Mouse (Mus musculus) neural tube, embryonic 15.5 days (tissue): ENCODE measurements at regions not wholly inside any gene's neighbourhood (a gene's known extent, or its start where the extent isn't known, plus 50 kb on each side); places are given as distances from the start of the nearest gene placed in this dataset.

Experiments used
- ATAC-seq: fragments of 200-750 bp; cut with Nextera tagmentation; 2 replicates; pipeline ENCODE4 v1.8.0; 2017; ENCODE audit warnings: mild to moderate bottlenecking, moderate TSS enrichment, moderate library complexity; ENCODE audit not compliant: low FRiP score
- H3K27ac ChIP-seq: fragments of 300-500 bp; sonication (generic); replicated peaks from 2 replicates; pipeline ENCODE4 v1.5.1; 2015; ENCODE audit warnings: mild to moderate bottlenecking, inconsistent platforms
- H3K27me3 ChIP-seq: fragments of 300-500 bp; sonication (generic); replicated peaks from 2 replicates; pipeline ENCODE4 v1.6.1; 2015; ENCODE audit warnings: inconsistent platforms
- H3K36me3 ChIP-seq: fragments of 300-500 bp; sonication (generic); 2 replicates; pipeline ENCODE4 v1.6.1; 2015; ENCODE audit warnings: inconsistent platforms
- H3K4me1 ChIP-seq: fragments of 300-500 bp; sonication (generic); 2 replicates; pipeline ENCODE4 v1.6.1; 2015; ENCODE audit warnings: inconsistent platforms
- H3K4me2 ChIP-seq: fragments of 300-500 bp; sonication (generic); 2 replicates; pipeline ENCODE4 v1.6.1; 2015; ENCODE audit warnings: inconsistent platforms, mild to moderate bottlenecking, moderate library complexity
- H3K4me3 ChIP-seq: fragments of 300-500 bp; sonication (generic); replicated peaks from 2 replicates; pipeline ENCODE4 v1.5.1; 2015; ENCODE audit warnings: mild to moderate bottlenecking, inconsistent platforms
- H3K9ac ChIP-seq: fragments of 300-500 bp; sonication (generic); replicated peaks from 2 replicates; pipeline ENCODE4 v1.6.1; 2015; ENCODE audit warnings: mild to moderate bottlenecking, inconsistent platforms
- H3K9me3 ChIP-seq: fragments of 300-500 bp; sonication (generic); replicated peaks from 2 replicates; pipeline ENCODE4 v1.6.1; 2016; ENCODE audit warnings: inconsistent platforms
- WGBS: fragments of 180-500 bp; shearing (Covaris S2); methylation state at CpG from one replicate; pipeline ENCODE4 v1.1.7; 2015; ENCODE audit warnings: mixed read lengths; 5-methylcytosine and 5-hydroxymethylcytosine counted together

GRCm38 (mm10) chr4:9935949-9936348, 938.3 kb upstream of the 2610301B20Rik start:
- H3K4me3 ChIP-seq: no peak overlapping the region
- no peak overlapping the region for H3K9ac ChIP-seq
- H3K27ac ChIP-seq: no peak overlapping the region
- no peaks in the 10 kb centered on the region for H3K4me1 ChIP-seq
- H3K36me3 ChIP-seq: no peaks in the 10 kb centered on the region
- H3K9me3 ChIP-seq: no peaks in the 10 kb centered on the region
- no peak for ATAC-seq
- no peak overlapping the region for H3K4me2 ChIP-seq
- 53% methylated on average over 3 of the region's 3 CpGs for WGBS
- H3K27me3 ChIP-seq: no peaks in the 10 kb centered on the region

- no peak overlapping the region for H3K4me2 ChIP-seq
- H3K36me3 ChIP-seq: no peaks in the 10 kb centered on the region
- no peaks in the 10 kb centered on the region for H3K27me3 ChIP-seq
- H3K27ac ChIP-seq: no peak overlapping the region
- no peak for ATAC-seq
- no peak overlapping the region for H3K4me3 ChIP-seq
- WGBS: 92% methylated on average over 4 of the region's 4 CpGs
- H3K4me1 ChIP-seq: no peaks in the 10 kb centered on the region
- H3K9ac ChIP-seq: no peak overlapping the region
- no peaks in the 10 kb centered on the region for H3K9me3 ChIP-seq
Observed at GRCm38 (mm10) chr4:9951441-9951840, 922.9 kb upstream of the 2610301B20Rik start.

- Histone ChIP-seq H3K36me3 (no peaks in the 10 kb centered on the region), H3K9me3 (no peaks in the 10 kb centered on the region), H3K4me1 (no peaks in the 10 kb centered on the region), H3K9ac (no peak overlapping the region), H3K27ac (no peak overlapping the region), H3K27me3 (no peaks in the 10 kb centered on the region), H3K4me3 (no peak overlapping the region), H3K4me2 (no peak overlapping the region)
- no peak; the same call in 1 of the 2 replicates for ATAC-seq
Observed at GRCm38 (mm10) chr4:9974631-9975030, 899.7 kb upstream of the 2610301B20Rik start.

GRCm38 (mm10) chr4:9981354-9982040, 892.8 kb upstream of the 2610301B20Rik start:
- no peak for ATAC-seq
- WGBS: 88% methylated on average over 3 of the region's 3 CpGs
- H3K27me3 ChIP-seq: no peaks in the 10 kb centered on the region

GRCm38 (mm10) chr4:9982786-9983525, 891.3 kb upstream of the 2610301B20Rik start:
- Histone ChIP-seq H3K9me3 (no peaks in the 10 kb centered on the region), H3K27me3 (no peaks in the 10 kb centered on the region), H3K36me3 (no peaks in the 10 kb centered on the region), H3K9ac (no peak overlapping the region), H3K4me1 (no peaks in the 10 kb centered on the region), H3K4me3 (no peak overlapping the region), H3K4me2 (no peak overlapping the region), H3K27ac (no peak overlapping the region)
- WGBS: 84% methylated on average over 7 of the region's 7 CpGs
- no peak for ATAC-seq

More at GRCm38 (mm10) chr4:9981354-9982040, 892.8 kb upstream of the 2610301B20Rik start:
- no peaks in the 10 kb centered on the region for H3K4me1 ChIP-seq
- H3K36me3 ChIP-seq: no peaks in the 10 kb centered on the region
- no peak overlapping the region for H3K9ac ChIP-seq
- H3K4me3 ChIP-seq: no peak overlapping the region
- H3K27ac ChIP-seq: no peak overlapping the region
- H3K4me2 ChIP-seq: no peak overlapping the region
- no peaks in the 10 kb centered on the region for H3K9me3 ChIP-seq

GRCm38 (mm10) chr4:9993871-9994270, 880.4 kb upstream of the 2610301B20Rik start:
- Histone ChIP-seq H3K9ac (no peak overlapping the region), H3K4me2 (no peak overlapping the region), H3K27me3 (no peaks in the 10 kb centered on the region), H3K4me1 (no peaks in the 10 kb centered on the region), H3K36me3 (no peaks in the 10 kb centered on the region), H3K9me3 (no peaks in the 10 kb centered on the region), H3K4me3 (no peak overlapping the region), H3K27ac (no peak overlapping the region)
- no peak for ATAC-seq
- WGBS: 33% methylated on average over 1 of the region's 1 CpGs

- no peaks in the 10 kb centered on the region for H3K36me3 ChIP-seq
- no peak for ATAC-seq
- 70% methylated on average over 1 of the region's 1 CpGs for WGBS
- H3K9ac ChIP-seq: no peak overlapping the region
- no peak overlapping the region for H3K27ac ChIP-seq
- no peak overlapping the region for H3K4me3 ChIP-seq
- H3K27me3 ChIP-seq: no peaks in the 10 kb centered on the region
- H3K4me1 ChIP-seq: no peaks in the 10 kb centered on the region
- no peaks in the 10 kb centered on the region for H3K9me3 ChIP-seq
- no peak overlapping the region for H3K4me2 ChIP-seq
Observed at GRCm38 (mm10) chr4:9994466-9994865, 879.8 kb upstream of the 2610301B20Rik start.

GRCm38 (mm10) chr4:10030316-10030715, 844.0 kb upstream of the 2610301B20Rik start:
- Histone ChIP-seq H3K9ac (no peak overlapping the region), H3K27me3 (no peaks in the 10 kb centered on the region), H3K27ac (no peak overlapping the region), H3K4me3 (no peak overlapping the region), H3K36me3 (no peaks in the 10 kb centered on the region), H3K4me1 (no peaks in the 10 kb centered on the region), H3K4me2 (no peak overlapping the region), H3K9me3 (no peaks in the 10 kb centered on the region)
- ATAC-seq: no peak

- H3K9ac ChIP-seq: no peak overlapping the region
- H3K4me2 ChIP-seq: no peak overlapping the region
- no peaks in the 10 kb centered on the region for H3K9me3 ChIP-seq
- H3K27ac ChIP-seq: no peak overlapping the region
- no peaks in the 10 kb centered on the region for H3K36me3 ChIP-seq
- ATAC-seq: no peak
- H3K4me3 ChIP-seq: no peak overlapping the region
- WGBS: 47% methylated on average over 3 of the region's 3 CpGs
- H3K27me3 ChIP-seq: no peaks in the 10 kb centered on the region
- H3K4me1 ChIP-seq: no peaks in the 10 kb centered on the region
Observed at GRCm38 (mm10) chr4:10031764-10032163, 842.5 kb upstream of the 2610301B20Rik start.

- H3K4me3 ChIP-seq: no peak overlapping the region
Observed at GRCm38 (mm10) chr4:10035336-10035735, 839.0 kb upstream of the 2610301B20Rik start.

GRCm38 (mm10) chr4:10041301-10042093, 832.8 kb upstream of the 2610301B20Rik start:
- Histone ChIP-seq H3K27ac (no peak overlapping the region), H3K4me3 (no peak overlapping the region), H3K9ac (no peak overlapping the region), H3K36me3 (no peaks in the 10 kb centered on the region), H3K4me1 (no peaks in the 10 kb centered on the region), H3K4me2 (no peak overlapping the region), H3K27me3 (no peaks in the 10 kb centered on the region), H3K9me3 (no peaks in the 10 kb centered on the region)
- WGBS: 76% methylated on average over 2 of the region's 2 CpGs
- ATAC-seq: no peak

More at GRCm38 (mm10) chr4:10035336-10035735, 839.0 kb upstream of the 2610301B20Rik start:
- Histone ChIP-seq H3K27ac (no peak overlapping the region), H3K27me3 (no peaks in the 10 kb centered on the region), H3K9me3 (no peaks in the 10 kb centered on the region), H3K9ac (no peak overlapping the region), H3K4me1 (no peaks in the 10 kb centered on the region), H3K4me2 (no peak overlapping the region), H3K36me3 (no peaks in the 10 kb centered on the region)
- WGBS: 96% methylated on average over 1 of the region's 1 CpGs
- ATAC-seq: no peak

- H3K27me3 ChIP-seq: no peaks in the 10 kb centered on the region
- H3K4me3 ChIP-seq: no peak overlapping the region
- no peaks in the 10 kb centered on the region for H3K36me3 ChIP-seq
- 87% methylated on average over 1 of the region's 1 CpGs for WGBS
- H3K4me1 ChIP-seq: no peaks in the 10 kb centered on the region
- no peak overlapping the region for H3K4me2 ChIP-seq
- no peak overlapping the region for H3K9ac ChIP-seq
- no peak overlapping the region for H3K27ac ChIP-seq
- no peak for ATAC-seq
- no peaks in the 10 kb centered on the region for H3K9me3 ChIP-seq
Observed at GRCm38 (mm10) chr4:10048770-10049169, 825.5 kb upstream of the 2610301B20Rik start.
